Mouse (Mus musculus) stomach, embryonic 14.5 days (tissue): ENCODE measurements around the gene Marcks. TPM values are rescaled to one million over a fixed set of nuclear protein-coding genes. Genes with fewer than 3 reads are reported as not detected.
A peak's percentile ranks its signal among the peaks of the same experiment; 100 is the strongest.

Source experiments
- ATAC-seq: fragments of 200-750 bp; cut with Nextera tagmentation; 2 replicates; pipeline ENCODE4 v1.8.0; 2017; ENCODE audit warnings: low read depth, moderate TSS enrichment; ENCODE audit not compliant: insufficient number of reproducible peaks, insufficient read depth, low FRiP score
- H3K27ac ChIP-seq: fragments of 300-500 bp; sonication (generic); 2 replicates; pipeline ENCODE4 v1.5.1; 2014; ENCODE audit warnings: mild to moderate bottlenecking, low read length, moderate library complexity, mixed read lengths
- H3K27me3 ChIP-seq: fragments of 300-500 bp; sonication (generic); 2 replicates; pipeline ENCODE4 v1.6.1; 2014; ENCODE audit warnings: low read length, control low read depth, mixed read lengths; ENCODE audit not compliant: control insufficient read depth, insufficient read depth
- H3K36me3 ChIP-seq: fragments of 300-500 bp; sonication (generic); 2 replicates; pipeline ENCODE4 v1.6.1; 2014; ENCODE audit warnings: mild to moderate bottlenecking, control low read depth, low read length, moderate library complexity, mixed read lengths; ENCODE audit not compliant: control insufficient read depth, insufficient read depth
- H3K4me1 ChIP-seq: fragments of 300-500 bp; sonication (generic); 2 replicates; pipeline ENCODE4 v1.6.1; 2014; ENCODE audit warnings: low read length, control low read depth, mixed read lengths; ENCODE audit not compliant: control insufficient read depth, insufficient read depth
- H3K4me2 ChIP-seq: fragments of 300-500 bp; sonication (generic); replicated peaks from 2 replicates; pipeline ENCODE4 v1.6.1; 2014; ENCODE audit warnings: low read depth, low read length, control low read depth
- H3K4me3 ChIP-seq: fragments of 300-500 bp; sonication (generic); 2 replicates; pipeline ENCODE4 v1.5.1; 2014; ENCODE audit warnings: low read depth, low read length, control low read depth
- H3K9ac ChIP-seq: fragments of 300-500 bp; sonication (generic); replicated peaks from 2 replicates; pipeline ENCODE4 v1.6.1; 2014; ENCODE audit warnings: low read depth, mild to moderate bottlenecking, control low read depth, low read length, moderate library complexity, mixed read lengths
- H3K9me3 ChIP-seq: fragments of 300-500 bp; sonication (generic); 2 replicates; pipeline ENCODE4 v1.6.1; 2016; ENCODE audit warnings: low read depth, low read length, control low read depth; ENCODE audit not compliant: control insufficient read depth
- WGBS: fragments of 180-500 bp; shearing (Covaris S2); extraction: QIAGEN DNeasy Blood & Tissue Kit; methylation state at CpG from one replicate; pipeline ENCODE4 v1.1.7; 2014; 5-methylcytosine and 5-hydroxymethylcytosine counted together
- polyA plus RNA-seq: library from polyadenylated mRNA; unstranded; fragments of >200 nt; fragmentation: Nextera tagmentation; extraction: Ambion mirVana; gene quantifications from 2 replicates; pipeline ENCODE4 v1.2.1, GENCODE M21; 2014

Marcks gene
- 188 and 209 TPM in 2 replicates for polyA plus RNA-seq

DNA sequence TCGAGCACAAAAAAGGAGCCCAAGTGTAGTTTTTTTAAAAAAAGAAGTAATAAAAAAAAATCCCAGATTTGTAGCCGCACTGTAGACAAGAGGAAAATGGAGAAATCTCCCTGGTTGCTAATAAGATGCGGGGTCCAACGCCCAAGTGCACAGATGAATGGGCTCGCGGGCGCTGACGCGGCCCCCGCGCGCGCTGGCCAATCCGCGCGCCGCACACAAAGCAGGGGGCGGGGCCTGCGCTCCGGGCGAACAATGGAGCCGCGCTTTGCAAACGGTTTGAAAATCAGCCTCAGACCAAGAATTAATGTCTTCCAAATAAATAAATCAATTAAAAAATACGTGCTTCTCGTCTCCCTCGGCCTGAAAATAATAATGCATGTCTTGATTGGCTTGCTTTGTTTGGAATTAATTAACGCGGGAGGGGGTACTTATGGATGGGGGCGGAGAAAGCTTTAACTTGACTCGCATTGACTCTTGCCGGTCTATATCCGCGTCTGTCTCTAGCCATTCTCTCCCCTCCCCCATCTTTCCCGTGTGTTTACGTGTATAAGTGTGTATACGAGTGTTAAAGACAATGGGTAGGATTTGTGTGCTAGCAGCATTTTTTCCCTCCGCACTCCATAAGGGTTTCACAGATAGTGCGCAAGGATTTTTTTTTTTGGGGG is at the start of gene Marcks:
Gene Marcks, minus strand, starts transcription at position 143 of the 665 bp plus-strand sequence.
- WGBS, result under 1% methylated on average over 39 of the region's 39 CpGs
- Histone ChIP-seq H3K27me3 (no peaks in the 10 kb centered on the region), H3K4me1 (0 out of 2 replicates have a peak, but pooled peaks cover 3% of the 10 kb centered on the region), H3K4me2 (peak within 1 kb of the TSS; percentile 93), H3K27ac (peak within 1 kb of the TSS; percentile 100), H3K36me3 (peaks cover 17% of the 10 kb centered on the region), H3K9me3 (no peaks in the 10 kb centered on the region), H3K4me3 (peak within 1 kb of the TSS; percentile 95), H3K9ac (peak within 1 kb of the TSS; percentile 99)
- peak; percentile 51 for ATAC-seq

DNA sequence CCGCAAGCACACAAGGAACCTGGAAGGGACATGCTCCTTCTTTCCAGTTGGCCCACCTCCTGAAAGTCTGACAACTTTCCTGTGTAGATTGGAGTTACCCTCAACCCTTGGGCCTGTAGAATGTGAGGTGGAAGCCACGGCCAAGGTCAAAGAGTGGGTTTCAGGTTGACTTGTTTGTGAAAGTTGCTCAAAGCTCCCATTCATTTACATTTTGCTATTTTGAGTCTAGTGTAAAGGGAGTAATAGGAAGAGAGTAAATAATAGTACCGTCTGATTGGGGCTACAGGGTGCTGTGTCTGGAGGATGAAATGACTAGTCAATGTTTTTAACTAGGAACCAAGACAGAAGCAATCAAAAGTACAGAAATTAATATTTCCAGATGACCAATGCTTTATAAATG is 38.4 kb upstream of the Marcks start:
- Histone ChIP-seq H3K9me3 (no peaks in the 10 kb centered on the region), H3K4me2 (no peak overlapping the region), H3K9ac (no peak overlapping the region), H3K27me3 (no peaks in the 10 kb centered on the region), H3K4me3 (no peak overlapping the region), H3K36me3 (no peaks in the 10 kb centered on the region), H3K27ac (no peak overlapping the region), H3K4me1 (no peaks in the 10 kb centered on the region)
- ATAC-seq, result no peak
- 91% methylated on average over 3 of the region's 3 CpGs for WGBS

DNA sequence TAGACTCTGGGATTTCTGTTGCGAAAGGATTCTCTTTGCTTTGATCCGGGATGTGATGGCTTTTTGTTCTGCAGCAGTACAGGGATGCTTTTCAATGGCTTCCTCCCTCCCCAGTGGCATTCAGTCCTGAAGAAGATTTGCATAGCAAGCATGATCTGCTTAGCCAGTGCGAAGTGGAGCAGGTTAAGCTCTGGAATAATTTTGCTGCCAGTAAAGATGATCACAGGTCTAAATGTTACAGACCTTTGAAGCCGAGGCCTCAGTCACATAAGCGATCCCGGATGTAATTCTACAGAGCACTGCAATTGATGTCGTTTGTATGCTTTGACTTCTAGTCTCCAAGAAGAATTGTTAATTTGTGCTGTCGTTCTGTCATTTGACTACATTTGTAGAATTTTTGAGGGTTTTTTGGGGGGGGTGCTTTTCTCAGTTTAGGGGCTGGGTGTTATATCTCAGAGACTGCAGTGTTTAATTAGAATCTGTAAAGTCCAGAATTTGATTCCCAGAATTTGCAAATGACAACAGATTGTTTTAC is 33.8 kb upstream of the Marcks start:
- Histone ChIP-seq H3K9ac (no peak overlapping the region), H3K27me3 (no peaks in the 10 kb centered on the region), H3K36me3 (no peaks in the 10 kb centered on the region), H3K4me1 (no peaks in the 10 kb centered on the region), H3K9me3 (no peaks in the 10 kb centered on the region), H3K4me3 (no peak overlapping the region), H3K27ac (no peak overlapping the region), H3K4me2 (no peak overlapping the region)
- 74% methylated on average over 8 of the region's 8 CpGs for WGBS
- no peak for ATAC-seq

DNA sequence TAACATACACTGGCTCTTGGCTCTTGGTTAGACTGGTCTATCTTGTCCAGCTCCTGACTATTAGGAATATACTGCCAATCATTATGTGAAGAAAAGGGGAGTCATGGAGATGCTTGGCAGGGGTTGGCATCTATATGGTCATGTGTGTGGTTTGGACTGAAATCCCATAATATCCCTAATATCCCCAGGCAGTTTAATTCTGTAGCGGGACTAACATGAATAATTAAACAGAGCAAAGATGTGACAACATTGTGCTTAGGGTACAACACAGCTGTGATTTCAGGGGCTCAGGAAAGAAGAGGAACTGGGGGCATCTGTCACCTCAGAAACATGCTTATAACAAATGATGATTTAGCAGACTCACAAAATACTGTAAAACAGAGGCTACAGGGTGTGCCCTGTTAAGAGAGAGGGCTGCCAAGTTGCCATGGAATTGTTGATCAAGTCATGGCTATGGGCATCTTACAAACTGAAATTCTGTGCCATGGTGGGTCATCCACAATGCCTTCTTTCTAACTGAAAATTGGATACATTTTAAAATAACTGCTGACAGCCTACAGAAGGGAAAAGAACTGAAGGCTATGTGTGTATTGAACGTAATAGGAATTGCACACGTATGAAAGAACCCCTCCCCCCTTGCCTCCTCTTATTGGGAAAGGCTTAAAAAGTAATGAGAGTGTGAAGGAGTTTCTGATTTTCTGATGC is 33.1 kb upstream of the Marcks start:
- no peak overlapping the region for H3K9ac ChIP-seq
- 82% methylated on average over 3 of the region's 3 CpGs for WGBS
- H3K4me3 ChIP-seq, result no peak overlapping the region
- no peak overlapping the region for H3K27ac ChIP-seq
- no peaks in the 10 kb centered on the region for H3K36me3 ChIP-seq
- no peaks in the 10 kb centered on the region for H3K9me3 ChIP-seq
- no peak for ATAC-seq
- H3K4me2 ChIP-seq, result no peak overlapping the region
- no peaks in the 10 kb centered on the region for H3K4me1 ChIP-seq
- no peaks in the 10 kb centered on the region for H3K27me3 ChIP-seq

DNA sequence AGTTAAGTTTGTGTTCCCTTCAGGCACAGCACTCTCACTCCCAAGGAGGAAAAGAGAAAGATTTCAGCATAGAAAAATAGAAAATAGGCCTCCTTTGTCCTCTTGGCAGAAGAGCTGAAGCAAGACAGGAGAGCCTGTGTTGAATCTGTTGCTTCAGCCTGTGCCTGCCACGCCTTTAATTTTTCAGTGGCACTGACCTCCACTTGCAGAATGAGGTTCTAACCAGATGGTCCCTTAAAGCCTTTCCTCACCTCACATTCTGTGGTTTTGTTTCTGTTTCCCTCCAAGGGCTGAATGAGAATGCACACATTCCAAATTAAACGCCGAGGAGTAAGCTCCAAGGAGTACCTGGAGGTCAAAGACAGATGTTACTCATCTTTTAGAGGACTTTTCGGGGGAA is 32.2 kb upstream of the Marcks start:
- no peaks in the 10 kb centered on the region for H3K9me3 ChIP-seq
- ATAC-seq, result no peak
- no peaks in the 10 kb centered on the region for H3K4me1 ChIP-seq
- WGBS, result 50% methylated on average over 4 of the region's 4 CpGs
- H3K4me3 ChIP-seq, result no peak overlapping the region
- no peak overlapping the region for H3K4me2 ChIP-seq
- no peaks in the 10 kb centered on the region for H3K36me3 ChIP-seq
- H3K27me3 ChIP-seq, result no peaks in the 10 kb centered on the region
- no peak overlapping the region for H3K27ac ChIP-seq
- H3K9ac ChIP-seq, result no peak overlapping the region

DNA sequence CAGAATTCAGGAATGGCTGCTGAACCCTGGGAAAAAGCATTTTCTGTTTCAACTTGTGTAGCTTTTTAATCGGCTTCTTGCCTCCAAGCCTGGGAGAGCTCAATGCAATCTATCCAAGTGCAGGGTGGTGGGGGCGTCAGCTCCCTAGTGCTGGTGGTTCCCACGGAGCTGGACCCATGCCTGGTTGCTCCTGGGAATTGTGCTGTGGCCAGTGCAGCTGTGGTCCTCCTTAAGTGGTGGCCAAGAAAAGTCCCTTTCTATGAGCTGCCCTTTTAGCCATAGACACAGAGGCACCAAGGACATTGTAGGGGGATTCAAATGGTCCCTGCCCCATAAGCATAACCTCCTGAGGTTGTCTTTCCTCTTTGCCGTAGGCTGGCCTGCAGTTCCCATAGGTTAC is 31.7 kb upstream of the Marcks start:
- Histone ChIP-seq H3K36me3 (no peaks in the 10 kb centered on the region), H3K27ac (no peak overlapping the region), H3K9me3 (no peaks in the 10 kb centered on the region), H3K27me3 (no peaks in the 10 kb centered on the region), H3K4me3 (no peak overlapping the region), H3K4me1 (no peaks in the 10 kb centered on the region), H3K4me2 (no peak overlapping the region), H3K9ac (no peak overlapping the region)
- 70% methylated on average over 4 of the region's 4 CpGs for WGBS
- ATAC-seq, result no peak

DNA sequence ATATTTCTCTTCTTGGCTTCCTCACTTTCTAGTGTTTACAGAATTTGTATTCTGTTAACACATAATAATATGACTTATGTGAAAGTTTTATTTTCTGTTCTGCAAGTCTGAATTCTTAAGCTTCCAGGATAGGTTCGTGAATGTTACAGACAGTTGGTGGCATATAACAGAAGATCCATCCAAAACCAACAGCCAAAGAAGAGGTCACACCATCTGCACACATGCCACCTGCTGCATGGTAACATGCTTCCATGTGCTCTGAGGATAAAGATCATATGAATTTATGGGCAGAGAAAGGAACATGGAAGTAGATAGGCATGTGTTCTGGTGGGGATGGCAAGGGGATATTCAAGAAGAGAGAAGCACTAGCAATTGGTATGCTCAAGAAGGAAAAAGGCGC is 28.8 kb upstream of the Marcks start:
- no peaks in the 10 kb centered on the region for H3K4me1 ChIP-seq
- no peak overlapping the region for H3K4me3 ChIP-seq
- no peaks in the 10 kb centered on the region for H3K9me3 ChIP-seq
- no peak overlapping the region for H3K4me2 ChIP-seq
- WGBS, result 76% methylated on average over 2 of the region's 2 CpGs
- H3K27ac ChIP-seq, result no peak overlapping the region
- ATAC-seq, result no peak
- H3K27me3 ChIP-seq, result no peaks in the 10 kb centered on the region
- no peak overlapping the region for H3K9ac ChIP-seq
- no peaks in the 10 kb centered on the region for H3K36me3 ChIP-seq

DNA sequence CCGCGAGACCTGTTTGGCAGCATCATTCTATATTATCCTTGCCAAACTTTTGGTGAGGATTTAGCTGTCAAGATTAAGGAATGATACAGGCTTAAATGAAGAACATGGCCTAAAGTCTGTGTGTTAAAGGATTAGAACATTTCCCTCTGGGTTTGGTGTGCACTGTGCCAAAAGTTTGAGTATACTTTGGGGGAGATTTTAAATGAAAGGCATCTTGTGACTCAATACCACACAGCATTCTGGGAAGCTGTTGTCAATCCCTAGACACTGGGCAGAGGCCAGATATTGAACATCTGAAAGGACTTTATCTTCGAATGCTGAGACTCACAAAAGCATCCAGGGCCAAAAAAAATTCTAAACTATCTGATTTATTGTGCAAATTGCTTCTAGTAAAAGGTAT is 21.0 kb upstream of the Marcks start:
- H3K4me2 ChIP-seq, result no peak overlapping the region
- H3K9ac ChIP-seq, result no peak overlapping the region
- no peak overlapping the region for H3K4me3 ChIP-seq
- no peak; the same call in 1 of the 2 replicates for ATAC-seq
- H3K4me1 ChIP-seq, result no peaks in the 10 kb centered on the region
- no peaks in the 10 kb centered on the region for H3K9me3 ChIP-seq
- H3K27ac ChIP-seq, result no peak overlapping the region
- no peaks in the 10 kb centered on the region for H3K27me3 ChIP-seq
- 51% methylated on average over 3 of the region's 3 CpGs for WGBS
- H3K36me3 ChIP-seq, result no peaks in the 10 kb centered on the region
